Mouse (Mus musculus): ENCODE results near the gene Gm15294. TPM values are rescaled to one million over a fixed set of nuclear protein-coding genes. Genes with fewer than 3 reads are reported as not detected.

Gene Gm15294
- polyA plus RNA-seq (2014; fragmentation: Nextera tagmentation; extraction: Ambion mirVana) = 0.54 TPM in 1 of 2 replicates, not detected in the other

DNA sequence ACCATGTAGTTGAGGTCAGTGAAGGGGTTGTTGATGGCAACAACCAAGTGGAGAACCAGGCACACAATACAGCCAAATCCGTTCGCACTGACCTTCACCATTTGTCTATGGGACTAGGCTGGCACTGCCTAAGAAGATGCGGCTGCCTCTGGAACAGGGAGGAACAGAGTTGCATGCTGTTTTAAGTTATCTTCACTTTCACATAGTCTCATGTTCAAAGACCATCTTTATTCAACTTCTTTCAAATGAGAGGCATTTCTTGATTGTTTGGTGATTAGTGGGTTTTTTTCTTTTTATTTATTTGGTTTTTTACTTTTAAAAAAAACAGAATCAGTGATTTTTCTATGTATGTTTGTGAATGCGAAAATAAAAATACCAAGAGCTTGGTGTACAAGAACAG, at the start of gene Gm15294:
Gene Gm15294 (minus strand): TSS at position 101 of the 400 bp plus-strand sequence.
- Histone ChIP-seq H3K4me2 (no peak within 1 kb of the TSS), H3K36me3 (ENCODE audit: control insufficient read depth, insufficient read depth, low read length) (no peaks in the 10 kb centered on the region), H3K27me3 (ENCODE audit: control insufficient read depth, insufficient read depth, low read length) (no peaks in the 10 kb centered on the region), H3K4me1 (ENCODE audit: control insufficient read depth, insufficient read depth, low read length) (no peaks in the 10 kb centered on the region), H3K27ac (ENCODE audit: low read depth, low read length) (no peak within 1 kb of the TSS), H3K9me3 (replicated peaks; ENCODE audit: control insufficient read depth, low read length) (no peaks in the 10 kb centered on the region), H3K9ac (ENCODE audit: low read depth, low read length) (no peak within 1 kb of the TSS), H3K4me3 (ENCODE audit: low read depth, low read length) (no peak within 1 kb of the TSS)
- ATAC-seq (replicated peaks; ENCODE audit: insufficient number of reproducible peaks, low FRiP score, low TSS enrichment) = no peak
- WGBS (ENCODE audit: insufficient replicate concordance) = 85% methylated on average over 4 of the region's 4 CpGs

DNA sequence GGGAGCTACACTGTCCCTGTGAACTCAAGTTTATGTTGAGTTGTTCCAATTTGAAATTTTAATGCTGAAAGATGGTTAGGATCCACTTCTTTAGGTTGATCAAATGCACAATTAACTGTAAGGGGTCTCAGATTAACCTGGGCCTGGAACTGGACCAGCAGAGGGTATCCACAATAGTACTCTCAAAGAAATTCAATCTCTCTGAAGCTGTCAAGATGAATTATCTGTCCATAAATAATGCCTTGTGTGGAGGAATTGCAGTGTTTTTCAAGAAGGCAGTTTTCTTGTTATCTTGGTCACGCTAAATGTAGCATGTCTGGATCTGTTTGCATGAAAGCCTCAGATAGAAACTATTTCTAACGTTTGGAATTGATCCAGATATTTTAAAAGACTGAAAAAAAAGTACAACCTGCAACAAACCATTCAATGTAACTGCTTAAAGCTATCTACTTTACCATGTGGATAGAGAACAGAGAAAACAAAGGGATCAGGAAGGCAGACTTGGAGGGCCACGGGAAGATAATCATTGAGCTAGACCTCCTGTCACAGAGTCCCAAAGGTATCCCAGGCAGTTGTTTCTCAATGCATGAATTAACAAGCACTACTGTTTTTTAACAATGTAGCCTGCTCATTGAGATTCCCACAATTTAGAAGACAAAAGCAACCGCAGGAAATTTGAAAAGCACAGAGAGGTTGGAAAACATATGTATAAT, 9.5 kb upstream of the Gm15294 start:
- no peak for ATAC-seq (replicated peaks; ENCODE audit: insufficient number of reproducible peaks, low FRiP score, low TSS enrichment)
- H3K27me3 ChIP-seq (ENCODE audit: control insufficient read depth, insufficient read depth, low read length) = no peaks in the 10 kb centered on the region
- no peaks in the 10 kb centered on the region for H3K36me3 ChIP-seq (ENCODE audit: control insufficient read depth, insufficient read depth, low read length)
- no peak overlapping the region for H3K4me2 ChIP-seq
- no peaks in the 10 kb centered on the region for H3K4me1 ChIP-seq (ENCODE audit: control insufficient read depth, insufficient read depth, low read length)
- H3K9me3 ChIP-seq (replicated peaks; ENCODE audit: control insufficient read depth, low read length) = no peaks in the 10 kb centered on the region
- H3K9ac ChIP-seq (ENCODE audit: low read depth, low read length) = no peak overlapping the region
- no peak overlapping the region for H3K27ac ChIP-seq (ENCODE audit: low read depth, low read length)
- no peak overlapping the region for H3K4me3 ChIP-seq (ENCODE audit: low read depth, low read length)
- WGBS (ENCODE audit: insufficient replicate concordance) = 55% methylated on average over 4 of the region's 4 CpGs

DNA sequence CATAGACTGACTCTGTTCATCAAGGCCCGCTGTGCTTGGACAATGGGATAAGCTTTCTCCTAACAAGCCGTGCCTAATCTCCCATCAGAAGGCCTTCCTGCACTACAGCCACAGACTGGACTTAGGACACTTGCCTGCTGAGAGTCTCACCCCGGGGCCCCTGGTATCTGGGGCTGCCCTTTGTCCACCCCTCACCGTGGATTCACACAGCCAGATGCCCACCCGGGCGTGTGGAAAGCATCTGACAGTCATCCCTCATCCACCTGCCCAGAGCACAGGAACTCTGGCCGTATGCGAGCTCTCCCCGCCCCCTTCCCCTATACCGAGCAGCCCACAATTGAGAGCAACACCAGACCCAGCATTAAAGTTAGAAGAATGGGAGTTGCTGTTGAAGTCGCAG, 1.0 kb downstream of the Gm15294 start:
- no peak overlapping the region for H3K4me2 ChIP-seq
- no peaks in the 10 kb centered on the region for H3K9me3 ChIP-seq (replicated peaks; ENCODE audit: control insufficient read depth, low read length)
- H3K36me3 ChIP-seq (ENCODE audit: control insufficient read depth, insufficient read depth, low read length) = no peaks in the 10 kb centered on the region
- no peaks in the 10 kb centered on the region for H3K27me3 ChIP-seq (ENCODE audit: control insufficient read depth, insufficient read depth, low read length)
- ATAC-seq (replicated peaks; ENCODE audit: insufficient number of reproducible peaks, low FRiP score, low TSS enrichment) = no peak
- no peaks in the 10 kb centered on the region for H3K4me1 ChIP-seq (ENCODE audit: control insufficient read depth, insufficient read depth, low read length)
- H3K9ac ChIP-seq (ENCODE audit: low read depth, low read length) = no peak overlapping the region
- no peak overlapping the region for H3K27ac ChIP-seq (ENCODE audit: low read depth, low read length)
- no peak overlapping the region for H3K4me3 ChIP-seq (ENCODE audit: low read depth, low read length)
- WGBS (ENCODE audit: insufficient replicate concordance) = 82% methylated on average over 11 of the region's 11 CpGs

DNA sequence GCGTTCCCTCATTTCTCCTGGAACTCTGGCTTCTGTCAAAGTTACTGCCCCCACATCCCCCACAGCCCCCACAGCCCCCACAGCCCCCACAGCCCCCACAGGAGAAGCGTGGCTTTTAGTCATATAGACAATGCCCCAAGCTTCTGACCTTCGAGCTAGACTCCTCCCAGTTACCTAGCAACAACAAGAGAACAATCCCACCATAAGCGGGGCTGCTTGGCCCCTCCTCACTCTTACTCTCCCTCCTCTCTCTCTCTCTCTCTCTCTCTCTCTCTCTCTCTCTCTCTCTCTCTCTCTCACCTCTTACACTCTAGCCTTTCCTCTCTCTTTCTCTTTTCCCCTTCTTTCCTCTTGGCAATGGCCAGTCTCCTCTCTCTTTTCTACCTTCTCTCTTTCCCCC, 1.4 kb downstream of the Gm15294 start:
- H3K4me1 ChIP-seq (ENCODE audit: control insufficient read depth, insufficient read depth, low read length) = no peaks in the 10 kb centered on the region
- H3K27me3 ChIP-seq (ENCODE audit: control insufficient read depth, insufficient read depth, low read length) = no peaks in the 10 kb centered on the region
- 92% methylated on average over 3 of the region's 4 CpGs for WGBS (ENCODE audit: insufficient replicate concordance)
- H3K4me3 ChIP-seq (ENCODE audit: low read depth, low read length) = no peak overlapping the region
- H3K27ac ChIP-seq (ENCODE audit: low read depth, low read length) = no peak overlapping the region
- no peak overlapping the region for H3K9ac ChIP-seq (ENCODE audit: low read depth, low read length)
- H3K9me3 ChIP-seq (replicated peaks; ENCODE audit: control insufficient read depth, low read length) = no peaks in the 10 kb centered on the region
- no peaks in the 10 kb centered on the region for H3K36me3 ChIP-seq (ENCODE audit: control insufficient read depth, insufficient read depth, low read length)
- no peak for ATAC-seq (replicated peaks; ENCODE audit: insufficient number of reproducible peaks, low FRiP score, low TSS enrichment)
- no peak overlapping the region for H3K4me2 ChIP-seq

DNA sequence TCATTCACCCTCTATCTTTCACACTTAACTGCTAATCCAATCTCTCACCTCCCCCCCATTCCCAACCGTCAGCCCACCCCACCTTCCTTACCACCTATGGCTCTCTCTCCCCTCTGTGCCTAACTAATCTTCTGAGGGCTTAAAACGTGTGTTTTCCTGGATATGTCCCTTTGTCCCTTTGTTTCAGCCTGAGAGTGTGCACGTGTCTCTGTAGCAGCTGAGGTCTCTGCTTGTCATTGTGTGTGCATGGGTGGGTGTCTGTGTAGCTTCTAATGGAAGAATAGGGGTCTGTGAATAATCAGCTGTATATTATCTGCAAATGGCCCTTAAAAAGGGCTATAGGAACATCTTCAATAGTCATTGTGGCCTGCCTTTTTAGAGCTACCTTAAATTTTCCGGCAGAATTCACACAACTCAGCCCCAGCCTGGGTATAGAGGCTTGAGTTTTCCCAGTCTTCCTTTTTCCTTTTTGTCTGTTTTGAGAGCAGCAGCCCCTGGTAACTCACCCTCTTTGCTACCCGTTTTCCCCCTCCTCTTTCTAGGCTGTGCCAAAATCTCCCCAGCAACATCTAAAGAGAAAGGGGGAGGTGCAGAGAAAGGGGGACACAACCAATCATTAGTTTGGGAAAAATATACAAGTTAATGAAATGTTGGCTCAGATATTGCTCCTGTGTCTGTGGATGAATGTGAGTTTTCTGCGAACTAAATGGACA, 19.2 kb downstream of the Gm15294 start:
- H3K9ac ChIP-seq (ENCODE audit: low read depth, low read length) = no peak overlapping the region
- WGBS (ENCODE audit: insufficient replicate concordance) = 29% methylated on average over 6 of the region's 6 CpGs
- no peak overlapping the region for H3K27ac ChIP-seq (ENCODE audit: low read depth, low read length)
- no peak overlapping the region for H3K4me2 ChIP-seq
- H3K4me3 ChIP-seq (ENCODE audit: low read depth, low read length) = no peak overlapping the region
- no peak for ATAC-seq (replicated peaks; ENCODE audit: insufficient number of reproducible peaks, low FRiP score, low TSS enrichment)
- no peaks in the 10 kb centered on the region for H3K4me1 ChIP-seq (ENCODE audit: control insufficient read depth, insufficient read depth, low read length)
- H3K27me3 ChIP-seq (ENCODE audit: control insufficient read depth, insufficient read depth, low read length) = no peaks in the 10 kb centered on the region
- no peaks in the 10 kb centered on the region for H3K9me3 ChIP-seq (replicated peaks; ENCODE audit: control insufficient read depth, low read length)
- H3K36me3 ChIP-seq (ENCODE audit: control insufficient read depth, insufficient read depth, low read length) = no peaks in the 10 kb centered on the region

Other genes starting within 250 kb of the Gm15294 start
- gene Irs4, start 150.0 kb downstream of the Gm15294 start, polyA plus RNA-seq (2014; fragmentation: Nextera tagmentation; extraction: Ambion mirVana) = 0.37 and 0.42 TPM in 2 replicates

Data from heart, embryonic 11.5 days (tissue).